Mouse (Mus musculus) liver, embryonic 12.5 days (tissue): ENCODE measurements around the gene Pbxip1. TPM values are rescaled to one million over a fixed set of nuclear protein-coding genes. Genes with fewer than 3 reads are reported as not detected.
A peak's percentile ranks its signal among the peaks of the same experiment; 100 is the strongest.
"Not testable (repeated sequence)": the region's sequence is repeated elsewhere in the genome, so short reads cannot be mapped to it uniquely, and the experiment has no call there.

Experiments
- ATAC-seq: fragments of 200-750 bp; cut with Nextera tagmentation; 2 replicates; pipeline ENCODE4 v1.8.0; 2017; ENCODE audit warnings: moderate number of reproducible peaks, mild to moderate bottlenecking, moderate library complexity
- H3K27ac ChIP-seq: fragments of 300-500 bp; sonication (generic); 2 replicates; pipeline ENCODE4 v1.5.1; 2016; ENCODE audit warnings: mild to moderate bottlenecking
- H3K27me3 ChIP-seq: fragments of 300-500 bp; sonication (generic); replicated peaks from 2 replicates; pipeline ENCODE4 v1.6.1; 2016; ENCODE audit warnings: mild to moderate bottlenecking, moderate library complexity
- H3K36me3 ChIP-seq: fragments of 300-500 bp; sonication (generic); 2 replicates; pipeline ENCODE4 v1.6.1; 2016; ENCODE audit warnings: mild to moderate bottlenecking, moderate library complexity
- H3K4me1 ChIP-seq: fragments of 300-500 bp; sonication (generic); 2 replicates; pipeline ENCODE4 v1.6.1; 2016
- H3K4me2 ChIP-seq: fragments of 300-500 bp; sonication (generic); 2 replicates; pipeline ENCODE4 v1.6.1; 2016; ENCODE audit warnings: mild to moderate bottlenecking, moderate library complexity
- H3K4me3 ChIP-seq: fragments of 300-500 bp; sonication (generic); 2 replicates; pipeline ENCODE4 v1.5.1; 2016; ENCODE audit warnings: mild to moderate bottlenecking, moderate library complexity
- H3K9ac ChIP-seq: fragments of 300-500 bp; sonication (generic); 2 replicates; pipeline ENCODE4 v1.6.1; 2016; ENCODE audit warnings: mild to moderate bottlenecking, moderate library complexity
- H3K9me3 ChIP-seq: fragments of 300-500 bp; sonication (generic); replicated peaks from 2 replicates; pipeline ENCODE4 v1.6.1; 2016; ENCODE audit warnings: mild to moderate bottlenecking, moderate library complexity
- WGBS: fragments of 180-500 bp; shearing (Covaris S2); methylation state at CpG from one replicate; pipeline ENCODE4 v1.1.7; 2016; ENCODE audit not compliant: insufficient replicate concordance; 5-methylcytosine and 5-hydroxymethylcytosine counted together
- polyA plus RNA-seq: library from polyadenylated mRNA; unstranded; fragments of >200 nt; fragmentation: Nextera tagmentation; extraction: Ambion mirVana; gene quantifications from 2 replicates; pipeline ENCODE4 v1.2.1, GENCODE M21; 2016

Gene Pbxip1
- polyA plus RNA-seq, 1 experiment from 2014 or later: 9.2 TPM

GRCm38 (mm10) chr3:89421810-89422473, 14.6 kb upstream of the Pbxip1 start:
- H3K9me3 ChIP-seq: no peaks in the 10 kb centered on the region
- peak overlapping the region; percentile 81 for H3K9ac ChIP-seq
- peak overlapping the region; percentile 97 for H3K4me2 ChIP-seq
- H3K4me1 ChIP-seq: peaks cover 83% of the 10 kb centered on the region
- ATAC-seq: no peak
- peaks cover 43% of the 10 kb centered on the region for H3K36me3 ChIP-seq
- peak overlapping the region; percentile 65 for H3K4me3 ChIP-seq
- H3K27ac ChIP-seq: peak overlapping the region; percentile 89
- no peaks in the 10 kb centered on the region for H3K27me3 ChIP-seq
- 20% methylated on average over 22 of the region's 22 CpGs for WGBS

GRCm38 (mm10) chr3:89422556-89423205, 13.8 kb upstream of the Pbxip1 start:
- Histone ChIP-seq H3K4me1 (peaks cover 83% of the 10 kb centered on the region), H3K9ac (peak overlapping the region; percentile 81), H3K27ac (peak overlapping the region; percentile 89), H3K4me3 (peak overlapping the region; percentile 65), H3K4me2 (peak overlapping the region; percentile 97), H3K9me3 (no peaks in the 10 kb centered on the region), H3K27me3 (no peaks in the 10 kb centered on the region), H3K36me3 (peaks cover 51% of the 10 kb centered on the region)
- WGBS: 53% methylated on average over 6 of the region's 6 CpGs
- ATAC-seq: no peak

- peak overlapping the region; percentile 97 for H3K4me2 ChIP-seq
- H3K9ac ChIP-seq: peak overlapping the region; percentile 37; the same call in 1 of the 2 replicates
- peaks cover 65% of the 10 kb centered on the region for H3K36me3 ChIP-seq
- peak overlapping the region; percentile 89 for H3K27ac ChIP-seq
- H3K27me3 ChIP-seq: no peaks in the 10 kb centered on the region
- H3K9me3 ChIP-seq: no peaks in the 10 kb centered on the region
- H3K4me3 ChIP-seq: peak overlapping the region; percentile 42; the same call in 1 of the 2 replicates
- H3K4me1 ChIP-seq: peaks cover 79% of the 10 kb centered on the region
- 57% methylated on average over 5 of the region's 5 CpGs for WGBS
- peak; percentile 52 for ATAC-seq
These were observed 11.9 kb upstream of the Pbxip1 start for GRCm38 (mm10) chr3:89424416-89425140.

GRCm38 (mm10) chr3:89425141-89425525, 11.4 kb upstream of the Pbxip1 start:
- Histone ChIP-seq H3K27ac (peak overlapping the region; percentile 89), H3K36me3 (peaks cover 65% of the 10 kb centered on the region), H3K9me3 (no peaks in the 10 kb centered on the region), H3K4me1 (peaks cover 79% of the 10 kb centered on the region), H3K4me3 (peak overlapping the region; percentile 42), H3K4me2 (peak overlapping the region; percentile 97), H3K27me3 (no peaks in the 10 kb centered on the region), H3K9ac (peak overlapping the region; percentile 65)
- ATAC-seq: no peak
- 61% methylated on average over 5 of the region's 5 CpGs for WGBS

- WGBS: 22% methylated on average over 4 of the region's 4 CpGs
- peak overlapping the region; percentile 65 for H3K9ac ChIP-seq
- peak overlapping the region; percentile 89 for H3K27ac ChIP-seq
- H3K4me1 ChIP-seq: peaks cover 76% of the 10 kb centered on the region
- no peaks in the 10 kb centered on the region for H3K9me3 ChIP-seq
- 0 out of 2 replicates have a peak, but pooled peaks have one; percentile 8 for ATAC-seq
- no peaks in the 10 kb centered on the region for H3K27me3 ChIP-seq
- H3K36me3 ChIP-seq: peaks cover 65% of the 10 kb centered on the region
- peak overlapping the region; percentile 97 for H3K4me2 ChIP-seq
- peak overlapping the region; percentile 42 for H3K4me3 ChIP-seq
These were observed 10.6 kb upstream of the Pbxip1 start for GRCm38 (mm10) chr3:89425876-89426275.

- H3K4me2 ChIP-seq, H3K9ac ChIP-seq, H3K9me3 ChIP-seq, H3K4me3 ChIP-seq, H3K27me3 ChIP-seq, H3K27ac ChIP-seq, ATAC-seq: not testable (repeated sequence)
- 90% methylated on average over 7 of the region's 7 CpGs for WGBS
- peaks cover 61% of the 10 kb centered on the region for H3K4me1 ChIP-seq
- peaks cover 75% of the 10 kb centered on the region for H3K36me3 ChIP-seq
These were observed 7.5 kb upstream of the Pbxip1 start for GRCm38 (mm10) chr3:89429021-89429420.

GRCm38 (mm10) chr3:89430171-89431159, 6.0 kb upstream of the Pbxip1 start, which contains the start of gene Pygo2:
Pygo2 (plus strand) TSS chr3:89430214.
- Histone ChIP-seq H3K27ac (peak within 1 kb of the TSS; percentile 89), H3K4me3 (peak within 1 kb of the TSS; percentile 94), H3K9me3 (no peaks in the 10 kb centered on the region), H3K4me2 (peak within 1 kb of the TSS; percentile 95), H3K4me1 (peaks cover 55% of the 10 kb centered on the region), H3K27me3 (no peaks in the 10 kb centered on the region), H3K36me3 (peaks cover 74% of the 10 kb centered on the region), H3K9ac (peak within 1 kb of the TSS; percentile 94)
- peak; percentile 95 for ATAC-seq
- WGBS: 2% methylated on average over 68 of the region's 68 CpGs

- peaks cover 53% of the 10 kb centered on the region for H3K4me1 ChIP-seq
- WGBS: 80% methylated on average over 8 of the region's 8 CpGs
- H3K4me3 ChIP-seq: no peak overlapping the region
- no peak for ATAC-seq
- H3K36me3 ChIP-seq: peaks cover 53% of the 10 kb centered on the region
- no peak overlapping the region for H3K9ac ChIP-seq
- no peaks in the 10 kb centered on the region for H3K27me3 ChIP-seq
- H3K9me3 ChIP-seq: no peaks in the 10 kb centered on the region
- H3K4me2 ChIP-seq: no peak overlapping the region
- H3K27ac ChIP-seq: no peak overlapping the region
These were observed 3.9 kb upstream of the Pbxip1 start for GRCm38 (mm10) chr3:89432606-89433005.

- H3K36me3 ChIP-seq: peaks cover 38% of the 10 kb centered on the region
- 73% methylated on average over 11 of the region's 11 CpGs for WGBS
- H3K27me3 ChIP-seq: no peaks in the 10 kb centered on the region
- H3K4me2 ChIP-seq: no peak overlapping the region
- H3K9me3 ChIP-seq: no peaks in the 10 kb centered on the region
- H3K9ac ChIP-seq: no peak overlapping the region
- no peak overlapping the region for H3K4me3 ChIP-seq
- ATAC-seq: no peak
- peak overlapping the region; percentile 28; the same call in 1 of the 2 replicates for H3K27ac ChIP-seq
- peaks cover 59% of the 10 kb centered on the region for H3K4me1 ChIP-seq
These were observed 2.0 kb upstream of the Pbxip1 start for GRCm38 (mm10) chr3:89434532-89434931.

GRCm38 (mm10) chr3:89435041-89435440, 1.5 kb upstream of the Pbxip1 start:
- peak overlapping the region; percentile 28; the same call in 1 of the 2 replicates for H3K27ac ChIP-seq
- no peak overlapping the region for H3K4me2 ChIP-seq
- no peak overlapping the region for H3K9ac ChIP-seq
- WGBS: 86% methylated on average over 7 of the region's 7 CpGs
- peaks cover 38% of the 10 kb centered on the region for H3K36me3 ChIP-seq
- H3K27me3 ChIP-seq: no peaks in the 10 kb centered on the region
- H3K4me3 ChIP-seq: no peak overlapping the region
- no peak for ATAC-seq
- peaks cover 54% of the 10 kb centered on the region for H3K4me1 ChIP-seq
- no peaks in the 10 kb centered on the region for H3K9me3 ChIP-seq

- Histone ChIP-seq H3K27ac (peak overlapping the region; percentile 65; the same call in 1 of the 2 replicates), H3K9ac (peak overlapping the region; percentile 71), H3K4me3 (peak overlapping the region; percentile 64), H3K27me3 (no peaks in the 10 kb centered on the region), H3K36me3 (peaks cover 31% of the 10 kb centered on the region), H3K4me2 (peak overlapping the region; percentile 83), H3K9me3 (no peaks in the 10 kb centered on the region), H3K4me1 (peaks cover 36% of the 10 kb centered on the region)
- ATAC-seq: no peak
- 24% methylated on average over 5 of the region's 5 CpGs for WGBS
These were observed 763 bp downstream of the Pbxip1 start for GRCm38 (mm10) chr3:89437269-89437668.
